Mouse (Mus musculus) B cell, adult 2 months (primary cell): ENCODE measurements around the gene Lama2.

Source experiments
- DNase-seq, 2 experiments: peaks; one replicate each; pipeline ENCODE4 v3.0.0; 2022

Gene Lama2

GRCm38 (mm10) chr10:27619658-27620057 is at the start of gene Lama2:
TSS of gene Lama2 (minus strand) at chr10:27619758.
- no peak for DNase-seq

GRCm38 (mm10) chr10:27664391-27664790 is 44.8 kb upstream of the Lama2 start:
- no peak for DNase-seq

GRCm38 (mm10) chr10:27663396-27663795 is 43.8 kb upstream of the Lama2 start:
- DNase-seq: no peak

- DNase-seq: no peak
These were observed 34.6 kb upstream of the Lama2 start for GRCm38 (mm10) chr10:27654164-27654563.

- DNase-seq: no peak
These were observed 33.3 kb upstream of the Lama2 start for GRCm38 (mm10) chr10:27652694-27653335.

- DNase-seq: no peak
These were observed 16.2 kb upstream of the Lama2 start for GRCm38 (mm10) chr10:27635721-27636120.

GRCm38 (mm10) chr10:27631002-27631401 is 11.4 kb upstream of the Lama2 start:
- no peak for DNase-seq

GRCm38 (mm10) chr10:27621697-27622449 is 2.3 kb upstream of the Lama2 start:
- DNase-seq: no peak

- no peak for DNase-seq
These were observed 2.0 kb downstream of the Lama2 start for GRCm38 (mm10) chr10:27617522-27618020.

- no peak for DNase-seq
These were observed 2.7 kb downstream of the Lama2 start for GRCm38 (mm10) chr10:27616641-27617415.

GRCm38 (mm10) chr10:27595675-27596074 is 23.9 kb downstream of the Lama2 start:
- no peak for DNase-seq

- DNase-seq: no peak
These were observed 86.3 kb downstream of the Lama2 start for GRCm38 (mm10) chr10:27533217-27533616.

GRCm38 (mm10) chr10:27508847-27509459 is 110.6 kb downstream of the Lama2 start:
- no peak for DNase-seq

- DNase-seq: no peak
These were observed 118.7 kb downstream of the Lama2 start for GRCm38 (mm10) chr10:27500863-27501262.

- no peak for DNase-seq
These were observed 131.1 kb downstream of the Lama2 start for GRCm38 (mm10) chr10:27488452-27488851.

GRCm38 (mm10) chr10:27484041-27484440 is 135.5 kb downstream of the Lama2 start:
- no peak for DNase-seq

GRCm38 (mm10) chr10:27475540-27475939 is 144.0 kb downstream of the Lama2 start:
- DNase-seq: no peak

- no peak for DNase-seq
These were observed 151.3 kb downstream of the Lama2 start for GRCm38 (mm10) chr10:27468274-27468673.

GRCm38 (mm10) chr10:27413583-27414465 is 205.7 kb downstream of the Lama2 start:
- no peak for DNase-seq

GRCm38 (mm10) chr10:27390753-27391152 is 228.8 kb downstream of the Lama2 start:
- no peak for DNase-seq

- DNase-seq: no peak
These were observed 232.0 kb downstream of the Lama2 start for GRCm38 (mm10) chr10:27387531-27387930.

- DNase-seq: no peak
These were observed 234.9 kb downstream of the Lama2 start for GRCm38 (mm10) chr10:27384636-27385035.
